Mouse (Mus musculus): ENCODE measurements around the gene Klhl29.

DNA sequence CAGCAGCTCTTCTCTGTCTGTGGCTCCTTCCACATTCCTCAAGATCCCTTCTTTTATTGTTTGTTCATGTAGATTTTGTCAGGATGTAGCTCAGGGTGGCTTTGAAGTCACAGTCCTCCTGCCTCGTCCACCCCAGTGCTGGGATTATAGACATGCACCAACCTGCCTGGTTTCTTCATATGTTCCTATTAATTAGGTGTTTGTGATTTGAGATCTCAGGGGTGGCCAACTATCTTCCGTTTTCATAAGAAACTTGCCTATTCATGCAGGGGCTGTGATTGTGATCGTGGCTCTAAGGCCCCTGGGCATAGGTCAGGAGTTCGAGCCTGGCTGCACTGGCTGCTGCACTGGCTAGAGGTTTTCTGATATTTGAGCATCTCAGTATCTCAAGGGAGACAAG, 49.8 kb upstream of the Klhl29 start:
- TF ChIP-seq CTCF (IDR thresholded peaks at IDR 0.05; ENCODE audit: low read depth, low read length) (no peak), POLR2A (IDR thresholded peaks at IDR 0.05; ENCODE audit: borderline replicate concordance, low read depth, low read length) (no peak)
